Mouse (Mus musculus): ENCODE measurements around the gene Shcbp1l.
"Not testable (repeated sequence)": the region's sequence is repeated elsewhere in the genome, so short reads cannot be mapped to it uniquely, and the experiment has no call there.

Gene Shcbp1l

GRCm38 (mm10) chr1:153424770-153425584 is at the start of gene Shcbp1l:
Gene Shcbp1l (plus strand): TSS chr1:153425162.
- Histone ChIP-seq H3K36me3 (ENCODE audit: insufficient read depth, low read length) (no peaks in the 10 kb centered on the region), H3K4me1 (replicated peaks; ENCODE audit: low read depth, low read length) (peaks cover 23% of the 10 kb centered on the region), H3K27me3 (ENCODE audit: insufficient read depth, low read length) (peaks cover 28% of the 10 kb centered on the region), H3K4me3 (replicated peaks; ENCODE audit: low read length) (peak within 1 kb of the TSS; percentile 81), H3K9me3 (ENCODE audit: low read length) (no peaks in the 10 kb centered on the region)
- TF ChIP-seq CTCF (conservative IDR thresholded peaks at IDR 0.05; ENCODE audit: low read length) (no peak), NANOG (IDR thresholded peaks at IDR 0.05; ENCODE audit: borderline replicate concordance, low read length) (no peak; the same call in 1 of the 2 replicates), POU5F1 (IDR thresholded peaks at IDR 0.05; ENCODE audit: borderline replicate concordance, low read length) (no peak)

- TF ChIP-seq POU5F1 (IDR thresholded peaks at IDR 0.05; ENCODE audit: borderline replicate concordance, low read length) (no peak), CTCF (conservative IDR thresholded peaks at IDR 0.05; ENCODE audit: low read length) (no peak), NANOG (IDR thresholded peaks at IDR 0.05; ENCODE audit: borderline replicate concordance, low read length) (peak; percentile 48; the same call in 1 of the 2 replicates)
- no peaks in the 10 kb centered on the region for H3K36me3 ChIP-seq (ENCODE audit: insufficient read depth, low read length)
- H3K27me3 ChIP-seq (ENCODE audit: insufficient read depth, low read length): no peaks in the 10 kb centered on the region
- H3K4me3 ChIP-seq (replicated peaks; ENCODE audit: low read length): no peak overlapping the region
- peaks cover 79% of the 10 kb centered on the region for H3K4me1 ChIP-seq (replicated peaks; ENCODE audit: low read depth, low read length)
- peaks cover 6% of the 10 kb centered on the region; the same call in 1 of the 2 replicates for H3K9me3 ChIP-seq (ENCODE audit: low read length)
Measured at GRCm38 (mm10) chr1:153376446-153376845, 48.5 kb upstream of the Shcbp1l start.

- Histone ChIP-seq H3K4me1 (replicated peaks; ENCODE audit: low read depth, low read length) (peaks cover 64% of the 10 kb centered on the region), H3K9me3 (ENCODE audit: low read length) (peaks cover 6% of the 10 kb centered on the region; the same call in 1 of the 2 replicates), H3K36me3 (ENCODE audit: insufficient read depth, low read length) (no peaks in the 10 kb centered on the region), H3K27me3 (ENCODE audit: insufficient read depth, low read length) (no peaks in the 10 kb centered on the region), H3K4me3 (replicated peaks; ENCODE audit: low read length) (no peak overlapping the region)
- no peak for TF ChIP-seq NANOG (IDR thresholded peaks at IDR 0.05; ENCODE audit: borderline replicate concordance, low read length)
- no peak for TF ChIP-seq POU5F1 (IDR thresholded peaks at IDR 0.05; ENCODE audit: borderline replicate concordance, low read length)
- TF ChIP-seq CTCF (conservative IDR thresholded peaks at IDR 0.05; ENCODE audit: low read length): no peak
Measured at GRCm38 (mm10) chr1:153378587-153378986, 46.4 kb upstream of the Shcbp1l start.

GRCm38 (mm10) chr1:153379832-153380231 is 45.1 kb upstream of the Shcbp1l start:
- H3K36me3 ChIP-seq (ENCODE audit: insufficient read depth, low read length): no peaks in the 10 kb centered on the region

GRCm38 (mm10) chr1:153380746-153381282 is 44.1 kb upstream of the Shcbp1l start:
- Histone ChIP-seq H3K4me3 (replicated peaks; ENCODE audit: low read length) (no peak overlapping the region), H3K36me3 (ENCODE audit: insufficient read depth, low read length) (no peaks in the 10 kb centered on the region), H3K4me1 (replicated peaks; ENCODE audit: low read depth, low read length) (peaks cover 55% of the 10 kb centered on the region), H3K27me3 (ENCODE audit: insufficient read depth, low read length) (no peaks in the 10 kb centered on the region), H3K9me3 (ENCODE audit: low read length) (peaks cover 6% of the 10 kb centered on the region; the same call in 1 of the 2 replicates)
- TF ChIP-seq CTCF (conservative IDR thresholded peaks at IDR 0.05; ENCODE audit: low read length) (no peak), NANOG (IDR thresholded peaks at IDR 0.05; ENCODE audit: borderline replicate concordance, low read length) (no peak), POU5F1 (IDR thresholded peaks at IDR 0.05; ENCODE audit: borderline replicate concordance, low read length) (no peak)

More at GRCm38 (mm10) chr1:153379832-153380231, 45.1 kb upstream of the Shcbp1l start:
- Histone ChIP-seq H3K9me3 (ENCODE audit: low read length) (peaks cover 6% of the 10 kb centered on the region; the same call in 1 of the 2 replicates), H3K27me3 (ENCODE audit: insufficient read depth, low read length) (no peaks in the 10 kb centered on the region), H3K4me1 (replicated peaks; ENCODE audit: low read depth, low read length) (peaks cover 56% of the 10 kb centered on the region), H3K4me3 (replicated peaks; ENCODE audit: low read length) (no peak overlapping the region)
- TF ChIP-seq POU5F1 (IDR thresholded peaks at IDR 0.05; ENCODE audit: borderline replicate concordance, low read length) (no peak), NANOG (IDR thresholded peaks at IDR 0.05; ENCODE audit: borderline replicate concordance, low read length) (no peak), CTCF (conservative IDR thresholded peaks at IDR 0.05; ENCODE audit: low read length) (no peak)

- Histone ChIP-seq H3K4me1 (replicated peaks; ENCODE audit: low read depth, low read length) (peaks cover 33% of the 10 kb centered on the region), H3K9me3 (ENCODE audit: low read length) (no peaks in the 10 kb centered on the region), H3K27me3 (ENCODE audit: insufficient read depth, low read length) (no peaks in the 10 kb centered on the region), H3K4me3 (replicated peaks; ENCODE audit: low read length) (no peak overlapping the region), H3K36me3 (ENCODE audit: insufficient read depth, low read length) (no peaks in the 10 kb centered on the region)
- TF ChIP-seq NANOG (IDR thresholded peaks at IDR 0.05; ENCODE audit: borderline replicate concordance, low read length): no peak
- TF ChIP-seq CTCF (conservative IDR thresholded peaks at IDR 0.05; ENCODE audit: low read length): no peak
- TF ChIP-seq POU5F1 (IDR thresholded peaks at IDR 0.05; ENCODE audit: borderline replicate concordance, low read length): no peak
Measured at GRCm38 (mm10) chr1:153385081-153385480, 39.9 kb upstream of the Shcbp1l start.

- not testable (repeated sequence) for H3K27me3 ChIP-seq (ENCODE audit: insufficient read depth, low read length); H3K9me3 ChIP-seq (ENCODE audit: low read length); H3K36me3 ChIP-seq (ENCODE audit: insufficient read depth, low read length); H3K4me3 ChIP-seq (replicated peaks; ENCODE audit: low read length)
- peaks cover 27% of the 10 kb centered on the region for H3K4me1 ChIP-seq (replicated peaks; ENCODE audit: low read depth, low read length)
Measured at GRCm38 (mm10) chr1:153385661-153386060, 39.3 kb upstream of the Shcbp1l start.

GRCm38 (mm10) chr1:153386271-153387069 is 38.5 kb upstream of the Shcbp1l start:
- peak overlapping the region; percentile 43; the same call in 1 of the 2 replicates for H3K4me3 ChIP-seq (replicated peaks; ENCODE audit: low read length)
- H3K36me3 ChIP-seq (ENCODE audit: insufficient read depth, low read length): no peaks in the 10 kb centered on the region
- peaks cover 25% of the 10 kb centered on the region for H3K4me1 ChIP-seq (replicated peaks; ENCODE audit: low read depth, low read length)
- H3K9me3 ChIP-seq (ENCODE audit: low read length): no peaks in the 10 kb centered on the region
- H3K27me3 ChIP-seq (ENCODE audit: insufficient read depth, low read length): no peaks in the 10 kb centered on the region
- no peak for TF ChIP-seq NANOG (IDR thresholded peaks at IDR 0.05; ENCODE audit: borderline replicate concordance, low read length)
- TF ChIP-seq CTCF (conservative IDR thresholded peaks at IDR 0.05; ENCODE audit: low read length): peak; percentile 99

GRCm38 (mm10) chr1:153395706-153396105 is 29.3 kb upstream of the Shcbp1l start:
- not testable (repeated sequence) for H3K4me3 ChIP-seq (replicated peaks; ENCODE audit: low read length); H3K4me1 ChIP-seq (replicated peaks; ENCODE audit: low read depth, low read length); H3K36me3 ChIP-seq (ENCODE audit: insufficient read depth, low read length); H3K27me3 ChIP-seq (ENCODE audit: insufficient read depth, low read length)
- peaks cover 21% of the 10 kb centered on the region for H3K9me3 ChIP-seq (ENCODE audit: low read length)

Measured in E14TG2a.4 (cell line).